Mouse (Mus musculus) CH12.LX (cell line): Measurements from ENCODE around the gene Mier1. TPM values are rescaled to one million over a fixed set of nuclear protein-coding genes. Genes with fewer than 3 reads are reported as not detected.

Experiments used
- DNase-seq: peaks from one replicate; pipeline ENCODE4 v3.0.0-alpha.2; 2013; ENCODE audit errors: extremely low read depth
- H3K27ac ChIP-seq: 2 replicates; pipeline ENCODE4 v1.5.1; 2012; ENCODE audit warnings: low read depth, mild to moderate bottlenecking, control low read depth, moderate library complexity; ENCODE audit not compliant: insufficient read depth
- H3K27me3 ChIP-seq: replicated peaks from 2 replicates; pipeline ENCODE3; 2012; ENCODE audit warnings: inconsistent platforms
- H3K36me3 ChIP-seq, 2 experiments: replicated peaks in 1 of 2; 2 replicates each; pipeline versions ENCODE3 to v1.6.1; 2012; ENCODE audit warnings: inconsistent platforms in 1 of 2, low read length in 1 of 2, mild to moderate bottlenecking in 1 of 2, mixed read lengths in 1 of 2, moderate library complexity in 1 of 2; ENCODE audit not compliant: control insufficient read depth in 1 of 2, insufficient read depth in 1 of 2
- H3K4me1 ChIP-seq, 2 experiments: 2 replicates each; pipeline ENCODE4 v1.6.1; 2012; ENCODE audit warnings: inconsistent platforms in 1 of 2, moderate library complexity in 1 of 2; ENCODE audit not compliant: insufficient read depth in 2 of 2, control insufficient read depth in 1 of 2
- H3K4me2 ChIP-seq: 2 replicates; pipeline ENCODE4 v1.6.1; 2012; ENCODE audit warnings: low read depth, mild to moderate bottlenecking, control low read depth; ENCODE audit not compliant: poor library complexity, insufficient read depth, severe bottlenecking
- H3K4me3 ChIP-seq, 3 experiments: fragments of 150-350 bp in 1 of 3; sonication (generic) in 1 of 3; replicated peaks in 1 of 3; 2 replicates each; pipeline versions ENCODE3 to v1.5.1; 2011 to 2012; ENCODE audit warnings: low read depth in 2 of 3, low read length in 2 of 3, mild to moderate bottlenecking in 2 of 3, moderate library complexity in 2 of 3, control low read depth in 1 of 3, improper control_type of control experiment in 1 of 3, inconsistent platforms in 1 of 3, mixed read lengths in 1 of 3; ENCODE audit not compliant: poor library complexity in 1 of 3
- H3K79me2 ChIP-seq: replicated peaks from 2 replicates; pipeline ENCODE4 v1.6.1; 2012; ENCODE audit warnings: mild to moderate bottlenecking, moderate library complexity; ENCODE audit not compliant: control insufficient read depth, poor library complexity, insufficient read depth, severe bottlenecking; ENCODE audit errors: extremely low read depth
- H3K9ac ChIP-seq: 2 replicates; pipeline ENCODE4 v1.6.1; 2012; ENCODE audit warnings: low read depth, mild to moderate bottlenecking, control low read depth, moderate library complexity; ENCODE audit not compliant: insufficient read depth
- H3K9me3 ChIP-seq: replicated peaks from 2 replicates; pipeline ENCODE3; 2012; ENCODE audit warnings: low read length, inconsistent platforms, mixed read lengths
- CHD1 ChIP-seq: IDR thresholded peaks from 2 replicates; pipeline ENCODE4 v1.6.1; 2012; ENCODE audit warnings: low read depth, low read length, improper control_type of control experiment, inconsistent platforms
- CTCF ChIP-seq, 2 experiments: IDR thresholded peaks in 1 of 2; conservative IDR thresholded peaks in 1 of 2; 2 replicates each; pipeline ENCODE4 v1.5.1; 2011 to 2012; ENCODE audit warnings: low read depth in 2 of 2, low read length in 2 of 2, improper control_type of control experiment in 1 of 2, inconsistent platforms in 1 of 2, mild to moderate bottlenecking in 1 of 2, moderate library complexity in 1 of 2
- E2F4 ChIP-seq: IDR thresholded peaks from 2 replicates; pipeline ENCODE4 v1.6.1; 2011; ENCODE audit warnings: low read depth, low read length, improper control_type of control experiment; ENCODE audit not compliant: insufficient replicate concordance
- ELF1 ChIP-seq: IDR thresholded peaks from 2 replicates; pipeline ENCODE4 v1.6.1; 2014; ENCODE audit warnings: low read depth, mild to moderate bottlenecking, inconsistent platforms, low read length, improper control_type of control experiment
- EP300 ChIP-seq: IDR thresholded peaks from 2 replicates; pipeline ENCODE4 v1.6.1; 2011; ENCODE audit warnings: low read length, improper control_type of control experiment
- ETS1 ChIP-seq: conservative IDR thresholded peaks from 2 replicates; pipeline ENCODE4 v1.6.1; 2012; ENCODE audit warnings: low read depth, mild to moderate bottlenecking, inconsistent platforms, low read length, improper control_type of control experiment, moderate library complexity
- KAT2A ChIP-seq: IDR thresholded peaks from 2 replicates; pipeline ENCODE4 v1.6.1; 2012; ENCODE audit warnings: low read length, improper control_type of control experiment, inconsistent platforms; ENCODE audit not compliant: insufficient replicate concordance
- MAFK ChIP-seq: IDR thresholded peaks from 2 replicates; pipeline ENCODE4 v1.6.1; 2011; ENCODE audit warnings: low read length, improper control_type of control experiment; ENCODE audit not compliant: insufficient replicate concordance
- MEF2A ChIP-seq: IDR thresholded peaks from 2 replicates; pipeline ENCODE4 v1.6.1; 2014; ENCODE audit warnings: low read depth, mild to moderate bottlenecking, inconsistent platforms, low read length, improper control_type of control experiment, borderline replicate concordance
- POLR2A ChIP-seq: IDR thresholded peaks from 2 replicates; pipeline ENCODE4 v1.6.1; 2011; ENCODE audit warnings: low read depth, mild to moderate bottlenecking, improper control_type of control experiment, low read length
- POLR2AphosphoS2 ChIP-seq: IDR thresholded peaks from 2 replicates; pipeline ENCODE4 v1.6.1; 2011; ENCODE audit warnings: low read depth, low read length, improper control_type of control experiment
- RAD21 ChIP-seq: IDR thresholded peaks from 2 replicates; pipeline ENCODE4 v1.6.1; 2011; ENCODE audit warnings: low read depth, mild to moderate bottlenecking, low read length, improper control_type of control experiment, moderate library complexity
- SIN3A ChIP-seq: IDR thresholded peaks from 2 replicates; pipeline ENCODE4 v1.6.1; 2012; ENCODE audit warnings: low read length, improper control_type of control experiment, inconsistent platforms
- UBTF ChIP-seq: IDR thresholded peaks from 2 replicates; pipeline ENCODE4 v1.6.1; 2012; ENCODE audit warnings: low read depth, mild to moderate bottlenecking, inconsistent platforms, low read length, improper control_type of control experiment, moderate library complexity
- ZKSCAN1 ChIP-seq: IDR thresholded peaks from 2 replicates; pipeline ENCODE4 v1.6.1; 2012; ENCODE audit warnings: low read depth, inconsistent platforms, low read length, improper control_type of control experiment, borderline replicate concordance
- ZMIZ1 ChIP-seq: IDR thresholded peaks from 2 replicates; pipeline ENCODE4 v1.6.1; 2012; ENCODE audit warnings: low read depth, mild to moderate bottlenecking, inconsistent platforms, low read length, improper control_type of control experiment
- dilution Hi-C: fragments of 300-500 bp; cut with MboI; formaldehyde crosslinking; loops from 2 replicates; pipeline ENCODE4 v1.14.3; 2020; ENCODE audit warnings: low sequenced_read_pairs; ENCODE audit not compliant: extremely low pct_unique_long_range_greater_than_20kb, extremely low pct_ligation_motif_present
- in situ Hi-C: fragments of 300-500 bp; cut with MboI; formaldehyde crosslinking; loops from 3 replicates; pipeline ENCODE4 v1.14.3; 2019; ENCODE audit warnings: low sequenced_read_pairs, low pct_ligation_motif_present, low pct_unique_long_range_greater_than_20kb, mixed read lengths
- polyA plus RNA-seq: library from polyadenylated mRNA; unstranded; fragments of >175 nt; gene quantifications from 2 replicates; pipeline ENCODE4 v1.2.1, GENCODE M21; 2012; ENCODE audit warnings: low read depth; ENCODE audit not compliant: insufficient read length
- total RNA-seq, 2 experiments: library from RNA; depleted of rRNA; stranded (reverse); fragments of 300-350 nt in 1 of 2; fragments of >200 nt in 1 of 2; gene quantifications; 2 replicates each; pipeline ENCODE4 v1.2.3; 2012 to 2014

Gene Mier1
- total and polyA plus RNA-seq, 3 experiments, result 22.5 to 35.0 (median 34.4) TPM

GRCm38 (mm10) chr4:103119229-103120027 lies 5.2 kb downstream of the Mier1 start (continued):
- TF ChIP-seq E2F4 (no peak), SIN3A (0 out of 2 replicates have a peak, but pooled peaks have one; percentile 45)
- TF ChIP-seq, all 38 proteins: peak for 8

DNA sequence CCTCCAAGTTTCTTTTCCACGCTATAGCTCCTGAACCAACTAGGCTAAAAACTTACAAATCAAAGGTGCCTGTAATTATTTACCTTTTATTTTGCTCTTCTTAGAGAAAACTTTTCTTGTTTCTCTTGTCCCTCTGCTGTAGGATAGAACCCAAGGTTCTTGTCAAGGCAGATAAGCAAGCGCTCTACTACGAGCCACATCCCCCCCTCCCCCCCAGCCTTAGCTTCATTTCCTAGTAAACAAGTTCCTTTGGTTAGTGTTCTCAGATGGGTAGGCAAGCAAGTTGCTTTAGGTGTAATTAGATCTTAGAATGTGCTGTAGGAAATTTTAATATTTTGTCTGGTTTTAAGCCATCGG lies 5.8 kb downstream of the Mier1 start:
- peaks cover 31% of the 10 kb centered on the region for H3K79me2 ChIP-seq
- H3K9me3 ChIP-seq, result no peaks in the 10 kb centered on the region
- peak overlapping the region; percentile 80 for H3K27ac ChIP-seq
- peaks cover 5 to 48% of the 10 kb centered on the region in 2 experiments for H3K4me1 ChIP-seq
- peak overlapping the region; percentile 74 to 83 (median 83) for H3K4me3 ChIP-seq
- DNase-seq, result peak; percentile 48
- no peaks in the 10 kb centered on the region for H3K27me3 ChIP-seq
- peaks cover 0 to 17% of the 10 kb centered on the region in 2 experiments for H3K36me3 ChIP-seq
- dilution Hi-C loops, result no loop called here
- peak overlapping the region; percentile 0; the same call in 1 of the 2 replicates for H3K4me2 ChIP-seq
- peak overlapping the region; percentile 92 for H3K9ac ChIP-seq
- no peak for TF ChIP-seq POLR2A
- TF ChIP-seq UBTF, result no peak
- TF ChIP-seq CTCF (conservative IDR thresholded peaks at IDR 0.05 in 1 of 2, IDR thresholded peaks at IDR 0.05 in 1 of 2; ENCODE audit: low read depth in 2 of 2, low read length in 2 of 2), result no peak
- TF ChIP-seq RAD21, result no peak
- TF ChIP-seq ELF1, result 0 out of 2 replicates have a peak, but pooled peaks have one; percentile 9
- no peak for TF ChIP-seq POLR2AphosphoS2
- TF ChIP-seq EP300, result no peak
- TF ChIP-seq ZMIZ1, result no peak
- TF ChIP-seq ZKSCAN1, result no peak
- TF ChIP-seq CHD1, result peak; percentile 52; the same call in 1 of the 2 replicates
- TF ChIP-seq MAFK, result no peak
- no peak for TF ChIP-seq KAT2A
- in situ Hi-C loops, result no loop called here

- no peak overlapping the region for H3K27ac ChIP-seq
- peaks cover 0 to 17% of the 10 kb centered on the region in 2 experiments for H3K36me3 ChIP-seq
Observed at GRCm38 (mm10) chr4:103120395-103120794, 6.2 kb downstream of the Mier1 start.

More at GRCm38 (mm10) chr4:103120395-103120794, 6.2 kb downstream of the Mier1 start:
- H3K9ac ChIP-seq, result peak overlapping the region; percentile 92
- TF ChIP-seq MEF2A (peak; percentile 48; the same call in 1 of the 2 replicates), ETS1 (no peak)
- H3K4me1 ChIP-seq, result peaks cover 4 to 45% of the 10 kb centered on the region in 2 experiments
- H3K4me3 ChIP-seq, result peak overlapping the region; percentile 74 to 83 (median 83)
- H3K79me2 ChIP-seq, result peaks cover 34% of the 10 kb centered on the region
- in situ Hi-C loops (no loop called here), dilution Hi-C loops (no loop called here)
- DNase-seq, result no peak
- no peaks in the 10 kb centered on the region for H3K27me3 ChIP-seq
- no peaks in the 10 kb centered on the region for H3K9me3 ChIP-seq
- H3K4me2 ChIP-seq, result peak overlapping the region; percentile 99; the same call in 1 of the 2 replicates
